Mouse (Mus musculus) cerebellum, adult (tissue): Measurements from ENCODE around the gene Zbtb18.
A peak's percentile ranks its signal among the peaks of the same experiment; 100 is the strongest.

ENCODE experiments used
- ATAC-seq: cut with Nextera tagmentation; 2 replicates; pipeline ENCODE4 v1.9.2; 2017; ENCODE audit warnings: mild to moderate bottlenecking, moderate library complexity, mixed read lengths; ENCODE audit not compliant: insufficient number of reproducible peaks, low FRiP score, low TSS enrichment

Gene Zbtb18

GRCm38 (mm10) chr1:177442196-177442808 is at the start of gene Zbtb18:
Gene Zbtb18 (plus strand): TSS chr1:177442351.
- no peak for ATAC-seq

GRCm38 (mm10) chr1:177397455-177397854 is 44.7 kb upstream of the Zbtb18 start:
- no peak for ATAC-seq

DNA sequence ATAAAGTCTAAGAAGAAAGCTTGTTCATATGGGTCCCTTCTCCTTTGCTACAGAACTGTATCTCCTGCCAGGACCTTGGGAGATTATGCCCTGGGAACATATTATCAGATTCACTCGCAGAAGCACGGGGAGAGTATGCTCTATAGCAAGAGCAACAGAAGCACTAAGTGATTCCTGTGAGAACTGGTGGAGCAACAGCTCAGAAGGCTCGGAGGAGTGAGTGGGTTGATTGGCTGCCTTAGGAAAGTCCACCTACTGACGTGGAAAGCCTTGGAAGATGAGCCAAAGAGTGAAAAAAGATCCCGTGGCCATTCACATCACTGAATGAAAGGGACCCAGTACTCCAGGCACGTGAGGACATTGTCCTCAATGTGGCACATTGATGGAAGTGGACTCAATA is 37.0 kb upstream of the Zbtb18 start:
- ATAC-seq: no peak

DNA sequence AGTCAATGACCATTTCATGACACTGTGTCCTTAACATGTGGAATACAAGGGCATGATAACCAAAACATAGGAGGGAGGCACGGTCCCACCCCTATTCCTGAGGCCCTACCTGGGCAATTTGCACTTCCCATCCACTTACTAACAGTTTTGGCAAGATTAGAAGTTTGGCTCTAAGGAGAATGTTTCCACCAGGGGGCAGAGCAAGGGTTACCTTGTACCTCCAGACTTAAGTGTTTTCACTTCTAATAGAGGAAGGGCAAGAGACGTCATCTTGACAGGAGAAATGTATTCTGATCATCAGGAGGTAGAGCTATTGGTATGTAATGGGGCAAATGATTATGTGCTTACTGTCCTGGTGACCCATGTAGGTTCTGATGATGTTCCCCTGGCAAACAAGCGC is 33.5 kb upstream of the Zbtb18 start:
- ATAC-seq: no peak

DNA sequence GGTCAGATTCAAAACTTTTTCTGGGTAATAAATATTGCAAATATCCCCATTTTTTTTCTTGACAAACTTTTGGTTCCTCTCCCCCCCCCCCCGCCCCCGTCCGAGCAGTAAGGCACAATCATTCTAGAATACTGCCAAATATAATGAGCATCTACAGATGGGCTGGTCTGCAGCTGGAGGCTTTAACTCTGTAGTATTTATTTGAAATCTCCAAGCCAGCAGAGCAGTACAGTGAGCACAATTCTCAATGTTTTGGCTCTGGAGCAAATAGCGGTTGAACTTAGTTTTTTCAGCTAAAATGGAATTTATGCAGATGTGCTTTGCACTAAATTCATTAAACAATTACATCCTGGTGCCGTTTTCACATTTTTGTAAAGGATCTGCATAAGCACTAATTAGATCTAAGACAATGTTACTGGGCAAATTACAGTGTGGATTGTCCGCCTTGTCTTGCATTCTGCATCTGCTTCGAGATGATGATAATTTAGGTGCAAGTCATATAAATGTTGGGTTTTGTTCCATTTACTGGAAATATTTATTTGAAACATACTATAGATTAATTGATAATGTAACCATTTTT is 31.3 kb upstream of the Zbtb18 start:
- ATAC-seq: no peak

- ATAC-seq: no peak
Observed at GRCm38 (mm10) chr1:177411359-177412358, 30.5 kb upstream of the Zbtb18 start.

GRCm38 (mm10) chr1:177419331-177419730 is 22.8 kb upstream of the Zbtb18 start:
- ATAC-seq: no peak

DNA sequence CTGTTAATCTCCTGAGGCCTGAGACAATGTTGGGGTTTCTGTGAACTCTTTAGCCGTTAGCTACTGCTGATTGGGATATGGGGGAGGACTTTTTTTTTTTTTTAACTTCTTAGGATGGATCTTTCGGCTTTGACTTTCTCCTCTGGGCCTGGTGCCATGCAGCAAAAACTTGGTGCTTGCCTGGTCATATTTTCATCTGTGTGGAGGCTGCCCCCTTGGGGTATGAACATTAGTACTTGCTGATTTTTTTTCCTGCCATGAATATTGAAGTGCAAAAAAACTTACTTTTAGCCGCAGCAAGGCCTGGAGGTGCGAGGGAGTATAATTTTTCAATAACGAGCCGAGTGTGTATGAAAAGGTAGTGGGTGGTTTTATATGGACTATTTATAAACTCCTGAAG is 22.0 kb upstream of the Zbtb18 start:
- no peak for ATAC-seq

DNA sequence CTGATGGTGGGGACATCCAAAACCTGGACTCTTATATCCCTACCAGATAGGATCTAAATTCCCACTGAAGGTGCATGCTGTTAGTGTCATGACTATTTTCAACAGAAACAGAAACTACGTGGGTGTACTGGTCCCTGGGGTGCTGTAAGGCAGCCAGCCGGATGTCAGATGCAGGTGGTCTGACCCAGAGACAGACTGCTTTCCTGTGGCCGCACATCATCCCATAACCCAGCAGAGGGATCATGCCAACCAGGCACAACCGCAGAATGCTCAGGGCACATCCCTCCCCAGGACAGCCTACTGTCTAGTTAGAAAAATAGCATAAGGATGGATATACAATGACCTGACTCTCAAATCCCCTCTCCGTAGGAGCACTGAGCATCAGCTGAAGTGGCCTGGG is 14.3 kb upstream of the Zbtb18 start:
- no peak for ATAC-seq

GRCm38 (mm10) chr1:177428338-177428737 is 13.8 kb upstream of the Zbtb18 start:
- ATAC-seq: no peak

GRCm38 (mm10) chr1:177429067-177429466 is 13.1 kb upstream of the Zbtb18 start:
- ATAC-seq: no peak

DNA sequence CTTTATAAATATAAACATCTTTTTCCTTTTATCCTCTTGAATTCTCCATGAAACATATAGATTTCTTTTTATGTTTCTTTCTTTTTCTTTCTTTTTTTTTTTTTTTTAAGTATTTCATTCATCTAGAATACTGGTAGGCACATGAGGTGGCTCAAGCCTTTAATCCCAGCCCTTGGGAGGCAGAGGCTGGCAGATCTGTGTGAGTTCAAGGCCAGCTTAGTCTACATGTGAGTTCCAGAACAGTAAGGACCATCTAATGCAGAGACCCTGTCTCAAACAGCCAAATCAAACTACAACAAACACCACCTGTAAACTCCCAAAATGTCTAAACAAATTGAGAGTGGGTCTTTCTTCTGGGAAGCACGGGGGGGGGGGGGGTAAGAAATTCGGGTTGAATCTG is 1.7 kb upstream of the Zbtb18 start:
- ATAC-seq: no peak

- no peak for ATAC-seq
Observed at GRCm38 (mm10) chr1:177440981-177441491, 1.1 kb upstream of the Zbtb18 start.

GRCm38 (mm10) chr1:177441492-177442195 is 507 bp upstream of the Zbtb18 start:
- ATAC-seq: peak; percentile 95

GRCm38 (mm10) chr1:177442821-177443723 is 921 bp downstream of the Zbtb18 start:
- no peak for ATAC-seq

GRCm38 (mm10) chr1:177443724-177444482 is 1.8 kb downstream of the Zbtb18 start:
- ATAC-seq: no peak

- ATAC-seq: no peak; the same call in 1 of the 2 replicates
Observed at GRCm38 (mm10) chr1:177444483-177444810, 2.3 kb downstream of the Zbtb18 start.

DNA sequence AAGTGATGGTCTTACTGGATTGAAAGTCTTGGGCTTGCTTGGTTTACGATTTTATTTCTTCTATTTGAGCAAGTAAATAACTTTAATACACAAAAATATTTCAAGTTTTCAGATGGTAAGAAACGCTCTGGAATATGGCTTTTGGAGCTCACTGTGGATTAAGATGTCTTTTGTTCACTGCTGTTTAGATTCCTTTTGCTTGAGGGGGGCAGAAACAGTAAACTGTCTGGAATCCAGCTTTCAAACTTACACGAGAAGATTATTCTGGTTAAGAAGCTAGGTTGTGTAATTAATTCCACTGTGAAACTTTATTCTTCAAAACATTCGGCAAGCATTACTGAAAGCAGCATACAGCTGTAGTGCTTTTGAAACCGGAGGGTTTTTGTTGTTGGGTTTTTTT is 2.8 kb downstream of the Zbtb18 start:
- no peak for ATAC-seq
